Mouse (Mus musculus) adrenal gland, postnatal 4 days (tissue): ENCODE results near the gene Etfdh. TPM values are rescaled to one million over a fixed set of nuclear protein-coding genes. Genes with fewer than 3 reads are reported as not detected.

Source experiments
- DNase-seq, 2 experiments: peaks; one replicate each; pipeline ENCODE4 v3.0.0; 2021 to 2022; ENCODE audit warnings: low spot score in 2 of 2, mixed read lengths in 2 of 2
- long read RNA-seq, 2 experiments: library from polyadenylated mRNA; stranded (forward); transcript quantifications; one replicate each; pipeline ENCODE4 v2.0.0; 2021
- total RNA-seq, 2 experiments: library from RNA; stranded (reverse); gene quantifications; 2 replicates each; pipeline ENCODE4 v1.2.3; 2021

Gene Etfdh
- total RNA-seq, result 100 to 1,000 TPM; 158 to 202 TPM
- long read RNA-seq, experiment 1, transcript Etfdh-201 (13 exons, 2,377 nt), result major isoform, 119 of 128 reads
- long read RNA-seq, experiment 1, partial matches to known transcripts, result 7 of 128 reads
- long read RNA-seq, experiment 1, other reads (novel, unspliced or antisense), result 1 of 128 reads
- long read RNA-seq, experiment 2, transcript Etfdh-201 (13 exons, 2,377 nt), result major isoform, 198 of 220 reads
- long read RNA-seq, experiment 2, partial matches to known transcripts, result 16 of 220 reads
- long read RNA-seq, experiment 2, other reads (novel, unspliced or antisense), result 4 of 220 reads

DNA sequence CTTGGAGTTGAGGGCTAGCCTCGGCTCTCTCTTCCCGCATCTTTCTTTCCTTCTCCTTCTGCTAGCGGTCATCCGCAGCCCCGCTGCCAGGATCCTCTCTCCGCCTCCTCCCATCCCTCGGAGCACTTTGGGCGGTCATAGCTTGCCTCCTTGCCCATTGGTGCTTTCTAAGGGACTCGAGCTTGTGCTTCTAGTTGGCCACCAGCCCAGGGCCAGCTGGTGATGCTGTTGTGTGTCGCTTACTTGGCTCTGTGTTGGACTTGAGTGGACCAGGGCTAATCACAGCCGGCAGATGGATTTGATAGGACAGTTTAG lies at the start of gene Etfdh:
Etfdh (minus strand) TSS at position 85 of the 315 bp plus-strand sequence.
- DNase-seq, result peak; percentile 8 to 43

DNA sequence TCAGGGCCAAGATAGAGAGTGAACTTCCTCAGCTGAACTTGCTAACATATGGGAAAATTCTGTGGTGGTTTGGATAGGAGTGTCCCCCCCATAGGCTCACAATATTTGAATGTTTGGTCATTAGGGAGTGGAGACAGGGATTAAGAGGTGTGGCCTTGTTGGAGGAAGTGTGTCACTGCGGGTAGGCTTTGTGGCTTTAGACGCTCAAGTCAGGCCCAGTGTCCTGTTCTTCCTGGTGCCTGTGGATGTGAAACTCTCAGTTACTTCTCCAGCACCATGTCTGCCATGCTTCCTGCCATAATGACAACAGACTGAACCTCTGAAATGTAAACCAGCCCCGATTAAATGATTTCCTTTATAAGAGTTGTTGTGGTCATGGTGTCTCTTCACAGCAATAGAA lies 47.1 kb upstream of the Etfdh start:
- DNase-seq, result no peak

DNA sequence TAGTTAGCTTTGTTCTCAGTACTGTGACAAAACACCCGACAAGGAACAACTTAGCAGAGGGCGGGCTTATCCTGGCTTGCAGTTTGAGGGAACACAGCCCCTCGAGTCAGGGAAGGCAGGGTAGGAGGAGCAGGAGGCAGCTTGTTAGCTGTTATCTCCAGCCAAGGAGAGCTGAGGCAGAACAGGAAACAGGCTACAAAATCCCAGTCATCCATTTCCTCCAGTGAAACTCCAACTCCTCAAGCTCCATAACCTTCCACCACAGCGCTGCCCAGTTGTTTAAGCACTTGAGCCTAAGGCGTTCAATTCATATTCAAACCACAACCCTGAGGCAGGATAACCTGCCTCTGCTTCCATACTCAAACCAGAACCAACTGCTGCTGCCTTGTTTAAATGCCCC lies 45.3 kb upstream of the Etfdh start:
- no peak for DNase-seq

DNA sequence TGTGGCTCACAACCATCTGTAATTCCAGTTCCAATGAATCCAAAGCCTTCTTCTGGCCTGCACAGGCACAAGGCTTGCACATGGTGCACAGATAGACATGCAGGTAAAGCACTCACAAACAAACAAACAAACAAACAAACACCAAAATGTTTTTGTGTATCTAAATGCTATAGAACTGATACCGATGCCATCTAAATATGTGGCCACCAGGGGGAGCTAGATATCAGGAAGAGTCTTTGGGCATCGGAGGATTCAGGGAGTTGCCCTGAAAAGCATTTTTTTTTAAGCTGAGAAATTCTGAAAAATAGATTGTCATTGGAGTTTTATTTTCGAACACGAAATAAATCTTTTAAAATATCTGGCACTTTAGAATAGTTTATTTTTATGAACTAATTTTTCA lies 43.8 kb upstream of the Etfdh start:
- DNase-seq, result peak in 1 of 2 experiments; percentile 18

DNA sequence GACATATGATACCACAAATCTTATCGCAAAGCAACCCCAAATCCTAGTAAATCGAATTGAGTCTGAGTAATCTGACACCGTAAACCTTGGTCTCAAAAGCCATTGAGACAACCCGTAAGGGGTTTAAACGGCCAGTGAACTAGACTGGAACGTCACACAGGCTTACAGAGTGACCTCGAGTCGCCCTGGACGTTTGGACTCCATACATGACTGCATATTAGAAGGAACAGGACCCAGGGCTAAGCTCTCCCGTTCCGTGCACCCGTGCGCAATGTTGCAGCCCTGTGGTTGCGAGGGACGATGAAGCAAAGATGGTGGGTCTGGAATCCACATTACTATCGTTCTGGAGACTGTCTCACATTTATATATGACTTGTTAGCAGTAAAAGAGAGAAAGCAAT lies 42.9 kb upstream of the Etfdh start:
- no peak for DNase-seq

GRCm38 (mm10) chr3:79670556-79670955 lies 41.3 kb upstream of the Etfdh start:
- no peak for DNase-seq

- DNase-seq, result no peak
These were observed 35.6 kb upstream of the Etfdh start for GRCm38 (mm10) chr3:79664787-79665408.

DNA sequence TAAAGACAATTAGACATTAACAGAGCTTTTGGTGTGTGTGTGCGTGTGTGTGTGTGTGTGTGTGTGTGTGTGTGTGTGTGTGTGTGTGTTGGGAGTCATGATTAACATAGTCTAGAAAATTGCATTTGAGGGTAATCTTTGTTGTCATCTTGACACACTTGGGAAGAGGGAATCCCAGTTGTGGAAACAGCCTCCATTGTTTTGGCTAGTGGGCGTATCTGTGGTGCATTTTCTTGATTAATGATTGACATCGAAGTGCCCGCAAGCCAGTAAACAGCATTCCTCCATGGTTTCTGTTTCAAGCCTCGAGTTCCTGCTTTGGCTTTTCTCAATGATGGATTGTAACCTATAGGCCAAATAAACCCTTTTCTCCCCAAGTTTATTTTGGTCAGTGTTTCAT lies 27.4 kb upstream of the Etfdh start:
- no peak for DNase-seq

DNA sequence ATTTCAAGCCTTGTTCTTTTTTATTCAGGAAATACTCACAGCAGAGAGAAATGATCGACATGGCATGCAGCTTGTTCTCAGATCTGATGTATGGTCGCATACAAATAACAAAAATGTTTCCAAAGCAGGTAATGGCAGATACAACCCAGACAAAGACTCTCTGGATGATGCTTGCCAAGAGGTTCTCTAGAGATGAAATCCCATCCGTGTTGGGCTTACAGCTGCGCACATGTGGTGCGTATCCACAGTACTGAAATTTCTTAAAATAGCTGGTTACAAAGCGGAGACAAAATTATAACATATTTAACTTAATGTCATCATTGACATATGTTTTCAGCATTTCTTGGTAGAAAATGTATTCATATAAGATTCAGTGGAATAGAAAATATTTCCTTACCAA lies 22.8 kb upstream of the Etfdh start:
- no peak for DNase-seq

GRCm38 (mm10) chr3:79628561-79629415 lies 512 bp downstream of the Etfdh start, which contains the start of gene 4930579G24Rik:
Gene 4930579G24Rik, plus strand, starts transcription at chr3:79629079.
- peak; percentile 71 to 82 for DNase-seq

DNA sequence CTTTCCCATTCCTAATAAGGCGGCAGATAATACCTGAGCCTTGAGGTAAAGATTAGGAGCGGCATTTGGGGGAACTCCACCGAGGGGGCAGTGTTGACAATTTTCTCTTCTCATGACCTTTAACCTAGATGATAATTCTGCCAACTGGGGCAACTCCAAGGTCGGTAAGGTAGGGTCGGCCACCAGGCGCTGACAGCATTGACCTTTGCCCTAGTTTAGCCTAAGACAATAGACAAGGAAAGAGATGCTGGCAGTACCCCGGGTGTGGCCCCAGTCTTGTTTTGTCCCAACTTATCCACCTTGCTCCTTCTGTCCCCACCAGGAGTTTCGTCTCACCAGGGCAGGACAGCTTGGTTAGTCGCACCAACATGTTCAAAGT lies 1.1 kb downstream of the Etfdh start:
- DNase-seq, result peak in 1 of 2 experiments; percentile 10

- no peak for DNase-seq
These were observed 1.7 kb downstream of the Etfdh start for GRCm38 (mm10) chr3:79627484-79628181.

DNA sequence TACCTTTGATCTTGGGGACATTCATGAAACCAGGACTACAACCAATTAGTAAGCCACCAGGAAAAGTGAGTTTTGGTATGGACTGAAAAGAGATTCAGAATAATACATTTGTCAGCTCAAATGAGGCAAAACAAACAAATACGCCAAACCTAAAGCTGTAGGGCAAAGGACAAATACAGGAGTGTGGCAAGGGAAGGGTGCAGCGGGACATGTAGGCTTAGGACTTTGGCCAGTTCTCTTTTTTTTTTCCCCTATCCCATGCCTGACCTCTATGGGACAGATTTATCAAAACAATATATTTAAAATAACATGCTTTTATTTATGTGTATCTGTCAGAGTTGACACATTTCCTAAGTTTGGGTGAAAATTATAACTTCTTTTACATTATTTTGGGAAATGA lies 19.4 kb downstream of the Etfdh start:
- no peak for DNase-seq

- DNase-seq, result no peak
These were observed 33.8 kb downstream of the Etfdh start for GRCm38 (mm10) chr3:79595468-79595867.

DNA sequence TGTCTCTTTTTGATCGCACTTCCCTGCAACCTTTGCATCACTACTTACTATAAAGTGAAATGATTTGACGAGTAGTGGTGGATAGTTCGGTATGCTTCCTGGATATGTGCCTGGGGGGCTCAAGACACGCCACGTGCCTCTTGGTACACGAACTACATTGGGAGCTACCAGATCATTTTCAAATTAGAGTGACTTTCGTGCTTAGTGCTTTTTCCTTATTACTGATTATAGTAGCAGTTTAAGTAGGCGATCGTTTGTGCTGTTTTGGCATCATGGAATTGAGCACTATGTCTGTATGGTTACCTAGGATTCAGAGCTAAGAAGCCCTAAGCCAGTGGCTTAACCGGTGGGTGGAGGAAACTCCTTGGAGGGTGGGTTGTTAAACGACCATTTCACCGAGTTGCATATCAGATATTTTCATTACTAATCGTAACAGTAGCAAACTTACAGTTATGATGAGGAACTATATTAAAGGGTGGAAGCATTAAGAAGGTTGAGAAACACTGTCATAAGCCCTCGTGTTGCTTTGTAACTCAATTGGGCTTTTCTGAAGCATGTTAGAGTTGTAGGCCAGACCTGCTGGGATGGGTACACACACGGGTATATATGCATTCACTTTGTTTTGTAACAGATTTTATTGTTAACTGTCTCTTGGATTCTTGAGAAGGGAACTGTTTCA lies 37.4 kb downstream of the Etfdh start:
- DNase-seq, result no peak

GRCm38 (mm10) chr3:79590863-79591792 lies 38.2 kb downstream of the Etfdh start, which contains the start of gene Ppid:
Gene Ppid, plus strand, starts transcription at chr3:79591342.
- DNase-seq, result peak; percentile 30 to 57

GRCm38 (mm10) chr3:79589671-79590070 lies 39.6 kb downstream of the Etfdh start:
- no peak for DNase-seq

DNA sequence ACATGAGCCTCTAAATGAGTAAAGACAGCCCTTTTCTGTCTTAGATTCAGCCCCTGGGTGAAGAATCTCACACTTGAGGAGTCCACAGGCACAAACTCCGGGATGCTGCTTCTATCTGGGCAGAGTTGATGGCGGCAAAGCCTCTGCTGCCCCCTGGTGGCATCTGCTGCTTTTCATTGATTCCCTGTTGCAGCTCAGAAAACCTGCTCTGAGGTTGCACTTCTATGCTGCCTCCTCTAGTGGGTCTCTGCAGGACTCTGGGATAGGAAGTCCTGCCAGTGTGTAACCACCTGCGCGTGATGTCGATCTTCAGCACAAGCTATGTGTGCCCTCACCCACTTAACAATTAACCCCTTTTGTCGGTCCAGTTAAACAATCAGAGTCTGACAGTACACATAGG lies 42.5 kb downstream of the Etfdh start:
- peak; percentile 76 for DNase-seq

- DNase-seq, result no peak
These were observed 49.3 kb downstream of the Etfdh start for GRCm38 (mm10) chr3:79579891-79580575.
